In the genomic region with DNA sequence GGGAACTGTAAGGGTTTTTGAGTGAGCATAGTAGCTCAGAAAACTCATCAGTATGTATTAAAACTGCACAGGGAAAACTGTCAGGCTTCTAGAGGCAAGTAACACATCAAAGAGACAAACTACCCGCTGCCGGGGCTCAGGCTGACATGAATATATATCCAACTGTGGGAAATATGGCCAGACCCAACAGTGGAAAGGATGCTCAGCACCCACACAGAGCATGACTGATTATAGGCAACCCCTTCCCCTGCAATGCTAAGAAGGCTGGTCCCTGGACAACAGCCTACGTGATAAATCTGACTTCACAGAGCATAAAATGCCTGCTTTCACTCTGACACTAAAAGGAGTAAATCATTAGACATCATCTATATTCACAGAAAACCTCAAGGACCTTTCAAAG, we compare ENCODE assay signal across 31 mouse cellular contexts.
DNase-seq lines count a peak whose midpoint lies in the region; ATAC-seq and TF ChIP-seq lines count a peak whose summit lies in the region.
"Had no signal": no experiment of that assay in that cellular context is flagged by ENCODE, and none has a peak within 500 bp of the region (broad histone marks: within the 10 kb centered on the region; RNA-seq: fewer than 3 reads in every experiment).

No protein-coding gene starts in this region.

- DNase-seq in embryo, embryonic 11 days: peak; percentile 21
- no peak for DNase-seq in embryo, embryonic 10.5 days (ENCODE audit: low spot score)
- peak; percentile 51 for DNase-seq in brain, embryonic 14.5 days (ENCODE audit: low read depth)
- DNase-seq in mesoderm, embryonic 11.5 days (ENCODE audit: low read depth, low spot score): peak; percentile 59
- peak; percentile 19 for DNase-seq in neural tube, embryonic 11.5 days (ENCODE audit: low spot score)
- no peak for DNase-seq in cerebellum, adult 2 months
- no peak for DNase-seq in adrenal gland, adult 2 months
- no peak for DNase-seq in urinary bladder, postnatal 4 days (ENCODE audit: low spot score in 2 of 2)
- DNase-seq: adrenal gland, postnatal 10 days; cerebellum, adult 11 months; cerebellum, postnatal 10 days; gastrocnemius, postnatal 25 days; heart, adult 11 months; heart, postnatal 36 days; kidney, adult 2 months; kidney, postnatal 4 days; layer of hippocampus, postnatal 36 days; left cerebral cortex, postnatal 4 days; liver, postnatal 0 days; lung, postnatal 36 days; retina, postnatal 1 day; right cerebral cortex, postnatal 14 days had no signal

- no peak for TF ChIP-seq POLR2A in brain, embryonic 14.5 days (IDR thresholded peaks at IDR 0.05; ENCODE audit: borderline replicate concordance, extremely low read depth, insufficient read depth, insufficient read length, poor library complexity, severe bottlenecking)
- TF ChIP-seq POLR2A in cerebellum, adult 2 months (IDR thresholded peaks at IDR 0.05; ENCODE audit: borderline replicate concordance, insufficient read depth, low read length): no peak

- peaks cover 5% of the 10 kb centered on the region for H3K4me1 ChIP-seq in neural tube, embryonic 11.5 days (ENCODE audit: control insufficient read depth, insufficient read depth, low read length)
- H3K4me1 ChIP-seq in cerebellum, adult 2 months (ENCODE audit: control insufficient read depth, insufficient read depth, low read length): no peaks in the 10 kb centered on the region
- H3K4me1 ChIP-seq: embryonic facial prominence, embryonic 10.5 days; embryonic facial prominence, embryonic 15.5 days; forebrain, embryonic 13.5 days; heart, embryonic 10.5 days; heart, embryonic 15.5 days; liver, embryonic 12.5 days had no signal

- H3K36me3 ChIP-seq in neural tube, embryonic 11.5 days (ENCODE audit: control insufficient read depth, insufficient read depth, low read length): no peaks in the 10 kb centered on the region
- H3K36me3 ChIP-seq: embryonic facial prominence, embryonic 10.5 days; embryonic facial prominence, embryonic 15.5 days; G1E; heart, embryonic 10.5 days; heart, embryonic 15.5 days; liver, embryonic 12.5 days had no signal

- peak; percentile 81 for ATAC-seq in neural tube, embryonic 11.5 days (ENCODE audit: insufficient read depth, low FRiP score, low TSS enrichment)
- ATAC-seq: forebrain, embryonic 13.5 days; inflammation-experienced regulatory T-cells, adult 6 months; liver, embryonic 12.5 days; liver, postnatal 0 days had no signal

- no peak overlapping the region for H3K4me3 ChIP-seq in neural tube, embryonic 11.5 days (ENCODE audit: low read depth, low read length)
- no peak overlapping the region for H3K4me3 ChIP-seq in cerebellum, adult 2 months (replicated peaks; ENCODE audit: insufficient read depth, low read depth, low read length)
- H3K4me3 ChIP-seq: embryonic facial prominence, embryonic 10.5 days; embryonic facial prominence, embryonic 15.5 days; forebrain, embryonic 13.5 days; heart, embryonic 10.5 days; heart, embryonic 15.5 days; liver, embryonic 12.5 days had no signal

- no peak overlapping the region for H3K27ac ChIP-seq in neural tube, embryonic 11.5 days (ENCODE audit: low read depth, low read length)
- H3K27ac ChIP-seq in cerebellum, adult 2 months (ENCODE audit: insufficient read depth, low read length): no peak overlapping the region
- H3K27ac ChIP-seq: embryonic facial prominence, embryonic 10.5 days; embryonic facial prominence, embryonic 15.5 days; forebrain, embryonic 13.5 days; heart, embryonic 10.5 days; heart, embryonic 15.5 days; kidney, postnatal 0 days; liver, embryonic 12.5 days had no signal

- H3K9me3 ChIP-seq in neural tube, embryonic 11.5 days (ENCODE audit: control insufficient read depth, low read length): no peaks in the 10 kb centered on the region
- H3K9me3 ChIP-seq: embryonic facial prominence, embryonic 10.5 days; embryonic facial prominence, embryonic 15.5 days; forebrain, embryonic 13.5 days; G1E; heart, embryonic 10.5 days; heart, embryonic 15.5 days; liver, embryonic 12.5 days had no signal

- no peak overlapping the region for H3K9ac ChIP-seq in neural tube, embryonic 11.5 days (ENCODE audit: low read length)
- H3K9ac ChIP-seq: embryonic facial prominence, embryonic 15.5 days; forebrain, embryonic 13.5 days; heart, embryonic 15.5 days; liver, embryonic 12.5 days; liver, postnatal 0 days had no signal

- no peak overlapping the region for H3K4me2 ChIP-seq in neural tube, embryonic 11.5 days (ENCODE audit: low read depth)
- H3K4me2 ChIP-seq: embryonic facial prominence, embryonic 15.5 days; forebrain, embryonic 13.5 days; heart, embryonic 15.5 days; liver, embryonic 12.5 days had no signal

- 42% methylated on average over 3 of the region's 3 CpGs for WGBS in neural tube, embryonic 11.5 days
- 45% methylated on average over 3 of the region's 3 CpGs for WGBS in cerebellum, adult 2 months

- no peak for TF ChIP-seq CTCF in brain, embryonic 14.5 days (IDR thresholded peaks at IDR 0.05; ENCODE audit: borderline replicate concordance, extremely low read depth, insufficient read depth, insufficient read length)
- TF ChIP-seq CTCF in cerebellum, adult 2 months (IDR thresholded peaks at IDR 0.05; ENCODE audit: borderline replicate concordance, insufficient read depth, low read depth, low read length): no peak

- H3K27me3 ChIP-seq in neural tube, embryonic 11.5 days (ENCODE audit: control insufficient read depth, insufficient read depth, low read length): no peaks in the 10 kb centered on the region
- H3K27me3 ChIP-seq in cerebellum, adult 2 months (ENCODE audit: control insufficient read depth, insufficient read depth, low read length): no peaks in the 10 kb centered on the region
- H3K27me3 ChIP-seq: embryonic facial prominence, embryonic 15.5 days; forebrain, embryonic 13.5 days; heart, embryonic 15.5 days; liver, embryonic 12.5 days had no signal

Comparison
In these comparisons a context has a peak if more than half of its experiments do, and no peak if none do; other contexts are left out.
1. DNase-seq: peak in embryo, embryonic 11 days (single experiment), brain, embryonic 14.5 days (single experiment), mesoderm, embryonic 11.5 days (single experiment) and neural tube, embryonic 11.5 days (single experiment); none in embryo, embryonic 10.5 days (single experiment), cerebellum, adult 2 months (0 of 2), adrenal gland, adult 2 months (single experiment) and urinary bladder, postnatal 4 days (0 of 2).